Mouse (Mus musculus) brain, embryonic 14.5 days (tissue): ENCODE measurements at regions not wholly inside any gene's neighbourhood (a gene's known extent, or its start where the extent isn't known, plus 50 kb on each side); places are given as distances from the start of the nearest gene placed in this dataset.

Source experiments
- CTCF ChIP-seq: fragments of 200-500 bp; IDR thresholded peaks from 2 replicates; pipeline ENCODE4 v1.5.1; 2012; ENCODE audit warnings: inconsistent platforms, mild to moderate bottlenecking, moderate library complexity, borderline replicate concordance; ENCODE audit not compliant: insufficient read depth, insufficient read length; ENCODE audit errors: extremely low read depth
- POLR2A ChIP-seq: fragments of 200-500 bp; IDR thresholded peaks from 2 replicates; pipeline ENCODE4 v1.6.1; 2012; ENCODE audit warnings: mild to moderate bottlenecking, inconsistent platforms, borderline replicate concordance; ENCODE audit not compliant: poor library complexity, insufficient read depth, insufficient read length, severe bottlenecking; ENCODE audit errors: extremely low read depth

DNA sequence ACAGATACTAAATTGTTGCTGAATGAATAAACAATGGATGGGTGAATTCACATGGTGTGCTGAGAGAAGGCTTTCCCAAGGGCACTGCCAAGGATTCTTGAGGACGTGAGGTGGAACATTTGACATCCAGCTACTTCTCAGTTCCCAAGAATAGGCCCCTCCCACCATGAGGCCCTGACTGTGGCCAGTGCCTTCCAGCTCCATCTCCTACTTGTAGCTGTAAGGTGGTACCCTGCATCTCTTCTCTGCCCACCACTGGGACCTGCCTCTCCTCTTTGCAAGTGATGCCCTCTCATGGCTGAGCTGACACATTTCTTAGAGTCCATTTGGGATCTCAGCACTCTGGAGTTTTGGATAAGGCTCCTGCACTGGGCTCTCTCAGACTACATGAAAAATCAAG, 56.3 kb upstream of the Gm11983 start:
- TF ChIP-seq CTCF, result no peak
- TF ChIP-seq POLR2A, result no peak
